Mouse (Mus musculus) G1E (cell line): ENCODE measurements around the gene Pgbd5. TPM values are rescaled to one million over a fixed set of nuclear protein-coding genes. Genes with fewer than 3 reads are reported as not detected.
A peak's percentile ranks its signal among the peaks of the same experiment; 100 is the strongest.

Experiments used
- ATAC-seq: 2 replicates; pipeline ENCODE4 v1.8.0; 2016; ENCODE audit warnings: mild to moderate bottlenecking; ENCODE audit not compliant: insufficient number of reproducible peaks, poor library complexity, low FRiP score, severe bottlenecking; ENCODE audit errors: extremely low read depth
- DNase-seq: peaks from one replicate; pipeline ENCODE4 v3.0.0; 2012; ENCODE audit warnings: low spot score
- H3K27me3 ChIP-seq: 2 replicates; pipeline ENCODE4 v1.6.1; 2012; ENCODE audit warnings: mild to moderate bottlenecking, low read length, inconsistent platforms; ENCODE audit not compliant: insufficient read depth
- H3K36me3 ChIP-seq: replicated peaks from 2 replicates; pipeline ENCODE3; 2012; ENCODE audit warnings: mild to moderate bottlenecking, inconsistent platforms
- H3K4me1 ChIP-seq: 2 replicates; pipeline ENCODE4 v1.6.1; 2012; ENCODE audit warnings: low read depth, low read length, inconsistent platforms, mixed read lengths; ENCODE audit not compliant: insufficient read depth
- H3K4me3 ChIP-seq: 2 replicates; pipeline ENCODE4 v1.5.1; 2012; ENCODE audit warnings: low read depth, mild to moderate bottlenecking, inconsistent platforms, low read length, moderate library complexity, mixed read lengths
- H3K9me3 ChIP-seq: replicated peaks from 2 replicates; pipeline ENCODE4 v1.6.1; 2012; ENCODE audit warnings: inconsistent platforms
- CTCF ChIP-seq: IDR thresholded peaks from 2 replicates; pipeline ENCODE4 v1.5.1; 2012; ENCODE audit warnings: low read depth, low read length, inconsistent platforms, mixed read lengths
- GATA1 ChIP-seq: IDR thresholded peaks from 2 replicates; pipeline ENCODE4 v1.6.1; 2012; ENCODE audit warnings: borderline replicate concordance, low read length, inconsistent platforms, mixed read lengths
- GATA2 ChIP-seq: IDR thresholded peaks from 2 replicates; pipeline ENCODE4 v1.6.1; 2012; ENCODE audit warnings: low read depth, low read length, inconsistent platforms, borderline replicate concordance
- POLR2AphosphoS5 ChIP-seq: IDR thresholded peaks from 2 replicates; pipeline ENCODE4 v1.6.1; 2012; ENCODE audit warnings: low read depth, low read length, inconsistent platforms; ENCODE audit not compliant: insufficient replicate concordance
- TAL1 ChIP-seq: conservative IDR thresholded peaks from 2 replicates; pipeline ENCODE4 v1.6.1; 2012; ENCODE audit warnings: low read depth, low read length, inconsistent platforms, mixed read lengths
- polyA plus RNA-seq: library from polyadenylated mRNA; stranded (reverse); fragments of >175 nt; gene quantifications from 2 replicates; pipeline ENCODE4 v1.2.3, GENCODE M21; 2012
- total RNA-seq, 2 experiments: library from RNA; stranded (forward) in 1 of 2; stranded (reverse) in 1 of 2; fragments of 200-1000 nt in 1 of 2; fragments of >200 nt in 1 of 2; fragmentation: Nextera tagmentation in 1 of 2; gene quantifications; 2 replicates each; pipeline ENCODE4 v1.2.3; 2014 to 2017

Pgbd5 gene
- total and polyA plus RNA-seq, 3 experiments: 0.22 TPM; not detected in 2

DNA sequence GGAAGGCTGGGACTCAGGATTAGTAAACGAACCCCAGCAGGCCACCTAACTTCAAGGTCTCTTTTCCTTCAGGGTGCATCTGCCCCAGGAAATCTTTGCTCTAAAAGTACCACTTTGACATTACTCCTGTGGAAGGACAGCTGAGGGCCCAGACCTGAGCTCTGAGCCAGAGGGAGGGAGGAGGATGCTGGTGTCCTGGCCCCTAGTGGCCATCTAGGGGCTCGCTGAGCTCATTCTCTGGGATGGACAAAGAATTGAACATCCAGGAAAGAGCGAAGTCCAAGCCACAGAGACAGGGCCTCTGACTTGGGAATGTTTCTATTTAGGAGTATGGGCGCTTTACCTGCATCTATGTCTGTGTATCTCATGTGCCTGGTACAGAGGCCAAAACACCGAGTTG, 87.8 kb downstream of the Pgbd5 start:
- ATAC-seq (no peak), DNase-seq (no peak)
- Histone ChIP-seq H3K27me3 (no peaks in the 10 kb centered on the region; the same call in 1 of the 2 replicates), H3K36me3 (no peaks in the 10 kb centered on the region), H3K4me1 (no peaks in the 10 kb centered on the region), H3K4me3 (no peak overlapping the region), H3K9me3 (peaks cover 33% of the 10 kb centered on the region)
- TF ChIP-seq CTCF (no peak), TAL1 (no peak), POLR2AphosphoS5 (no peak), GATA1 (no peak), GATA2 (no peak)

DNA sequence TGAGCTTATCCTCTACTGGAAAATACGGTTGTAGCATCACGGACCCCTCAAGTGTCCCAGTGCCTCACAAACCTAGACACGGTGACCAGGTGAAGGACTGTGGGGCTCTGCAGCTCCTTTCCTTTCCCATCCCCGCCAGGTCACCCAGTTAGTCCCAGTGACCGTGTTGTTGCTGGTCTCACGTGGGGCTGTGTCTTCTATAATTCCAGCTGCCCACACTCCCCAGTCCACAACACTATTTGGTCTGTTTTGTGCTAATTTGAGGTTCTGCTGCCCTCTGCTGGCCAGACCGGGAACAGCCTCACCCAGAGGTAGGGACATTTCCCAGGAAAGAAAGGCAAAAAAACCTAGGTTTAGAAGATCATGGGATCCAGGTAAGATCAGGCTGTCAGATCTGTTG, 89.8 kb downstream of the Pgbd5 start:
- ATAC-seq (peak; percentile 36; the same call in 1 of the 2 replicates), DNase-seq (peak; percentile 11)
- Histone ChIP-seq H3K36me3 (no peaks in the 10 kb centered on the region), H3K27me3 (no peaks in the 10 kb centered on the region; the same call in 1 of the 2 replicates), H3K4me3 (no peak overlapping the region), H3K9me3 (peaks cover 31% of the 10 kb centered on the region), H3K4me1 (no peaks in the 10 kb centered on the region)
- no peak for TF ChIP-seq GATA1
- peak; percentile 81 for TF ChIP-seq CTCF
- no peak for TF ChIP-seq POLR2AphosphoS5
- no peak for TF ChIP-seq GATA2

GRCm38 (mm10) chr8:124348087-124348486, 91.4 kb downstream of the Pgbd5 start:
- H3K4me3 ChIP-seq: no peak overlapping the region
- DNase-seq: no peak
- no peaks in the 10 kb centered on the region for H3K4me1 ChIP-seq
- no peak for ATAC-seq
- TF ChIP-seq POLR2AphosphoS5: no peak
- TF ChIP-seq GATA1: no peak
- TF ChIP-seq CTCF: no peak
- no peak for TF ChIP-seq TAL1
- TF ChIP-seq GATA2: no peak
- H3K36me3 ChIP-seq: no peaks in the 10 kb centered on the region
- peaks cover 37% of the 10 kb centered on the region for H3K9me3 ChIP-seq
- no peaks in the 10 kb centered on the region for H3K27me3 ChIP-seq

- Histone ChIP-seq H3K36me3 (no peaks in the 10 kb centered on the region), H3K4me3 (no peak overlapping the region), H3K9me3 (peaks cover 44% of the 10 kb centered on the region), H3K4me1 (no peaks in the 10 kb centered on the region), H3K27me3 (no peaks in the 10 kb centered on the region)
- no peak for TF ChIP-seq CTCF
- no peak for TF ChIP-seq TAL1
- DNase-seq: no peak
- no peak for ATAC-seq
Measured at GRCm38 (mm10) chr8:124346852-124347523, 92.5 kb downstream of the Pgbd5 start.

- no peaks in the 10 kb centered on the region for H3K36me3 ChIP-seq
- H3K4me1 ChIP-seq: no peaks in the 10 kb centered on the region
- H3K9me3 ChIP-seq: peaks cover 56% of the 10 kb centered on the region
Measured at GRCm38 (mm10) chr8:124345098-124345497, 94.4 kb downstream of the Pgbd5 start.

GRCm38 (mm10) chr8:124343991-124344390, 95.5 kb downstream of the Pgbd5 start:
- H3K4me1 ChIP-seq: no peaks in the 10 kb centered on the region
- peaks cover 55% of the 10 kb centered on the region for H3K9me3 ChIP-seq
- ATAC-seq (no peak), DNase-seq (no peak)
- no peaks in the 10 kb centered on the region for H3K36me3 ChIP-seq
- H3K27me3 ChIP-seq: no peaks in the 10 kb centered on the region
- TF ChIP-seq GATA1 (no peak), GATA2 (no peak), CTCF (no peak), POLR2AphosphoS5 (no peak), TAL1 (no peak)
- no peak overlapping the region for H3K4me3 ChIP-seq

More at GRCm38 (mm10) chr8:124345098-124345497, 94.4 kb downstream of the Pgbd5 start:
- DNase-seq (no peak), ATAC-seq (no peak)
- Histone ChIP-seq H3K27me3 (no peaks in the 10 kb centered on the region), H3K4me3 (no peak overlapping the region)
- TF ChIP-seq CTCF (no peak), TAL1 (no peak), GATA1 (no peak), POLR2AphosphoS5 (no peak), GATA2 (no peak)

DNA sequence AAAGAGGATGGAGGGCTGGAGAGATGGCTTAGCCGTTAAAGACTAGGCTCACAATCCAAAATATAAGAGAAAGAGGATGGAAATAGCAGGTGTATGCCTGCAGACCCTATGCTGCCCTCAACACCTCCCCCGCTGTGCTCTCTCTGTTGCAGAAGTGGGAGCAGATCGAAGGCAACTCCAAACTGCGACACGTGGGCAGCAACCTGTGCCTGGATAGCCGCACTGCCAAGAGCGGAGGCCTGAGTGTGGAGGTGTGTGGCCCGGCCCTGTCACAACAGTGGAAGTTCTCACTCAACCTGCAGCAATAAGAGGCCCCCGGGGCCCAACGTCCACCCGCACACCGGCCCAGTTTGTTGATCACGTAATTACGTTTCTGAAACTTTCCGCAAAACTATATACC, 96.3 kb downstream of the Pgbd5 start:
- no peaks in the 10 kb centered on the region for H3K36me3 ChIP-seq
- DNase-seq (no peak), ATAC-seq (no peak)
- TF ChIP-seq CTCF: no peak
- no peak for TF ChIP-seq GATA2
- TF ChIP-seq GATA1: no peak
- TF ChIP-seq POLR2AphosphoS5: no peak
- TF ChIP-seq TAL1: no peak
- peaks cover 2% of the 10 kb centered on the region; the same call in 1 of the 2 replicates for H3K27me3 ChIP-seq
- no peak overlapping the region for H3K4me3 ChIP-seq
- H3K9me3 ChIP-seq: peaks cover 54% of the 10 kb centered on the region
- no peaks in the 10 kb centered on the region for H3K4me1 ChIP-seq
